Mouse (Mus musculus) gastrocnemius, postnatal 10 days (tissue): ENCODE data around the gene Arv1. TPM values are rescaled to one million over a fixed set of nuclear protein-coding genes. Genes with fewer than 3 reads are reported as not detected.

Source experiments
- total RNA-seq, 2 experiments: library from RNA; stranded (reverse); gene quantifications; 2 replicates each; pipeline ENCODE4 v1.2.3; 2021

Arv1 gene
- total RNA-seq, 2 experiments from 2014 or later, result 3.9 to 5.1 TPM

Other genes with a start within 250 kb of the Arv1 start
- gene Cog2, start 201.4 kb upstream of the Arv1 start, total RNA-seq, result 10 to 100 TPM; 22.6 to 28.1 TPM
- gene Agt, start 152.4 kb upstream of the Arv1 start, total RNA-seq, result 10 to 100 TPM; 11.0 to 13.8 TPM
- not detected for gene Capn9, start 146.0 kb upstream of the Arv1 start, total RNA-seq
- gene 2310022B05Rik, start 58.8 kb upstream of the Arv1 start, total RNA-seq, result 10 to 100 TPM; 31.7 to 42.0 TPM
- 10 to 100 TPM; 21.4 to 28.4 TPM for gene Ttc13, start 156 bp upstream of the Arv1 start, total RNA-seq
- under 1 TPM; 0.70 to 0.94 TPM for gene Fam89a, start 29.7 kb downstream of the Arv1 start, total RNA-seq
- gene Trim67, start 71.0 kb downstream of the Arv1 start, total RNA-seq, result under 1 TPM; 0.18 to 0.23 TPM
- 10 to 100 TPM; 92.7 to 98.3 TPM for gene Gnpat, start 140.9 kb downstream of the Arv1 start, total RNA-seq
- gene 2810004N23Rik, start 141.0 kb downstream of the Arv1 start, total RNA-seq, result 10 to 100 TPM; 32.7 to 33.3 TPM
- 1 to 10 TPM; 8.0 to 8.7 TPM for gene Exoc8, start 175.6 kb downstream of the Arv1 start, total RNA-seq
- gene Sprtn, start 175.7 kb downstream of the Arv1 start, total RNA-seq, result 10 to 100 TPM in 1 of 2 experiments, 1 to 10 TPM in 1; 9.6 to 10.7 TPM
- gene Egln1, start 227.2 kb downstream of the Arv1 start, total RNA-seq, result 10 to 100 TPM; 60.0 to 71.9 TPM